Mouse (Mus musculus): ENCODE results near the gene Nradd. TPM values are rescaled to one million over a fixed set of nuclear protein-coding genes. Genes with fewer than 3 reads are reported as not detected.

Nradd gene
- polyA plus RNA-seq, 1 experiment from 2014 or later = 0.95 TPM

GRCm38 (mm10) chr9:110582161-110582560 is 42.1 kb downstream of the Nradd start:
- Histone ChIP-seq H3K36me3 (ENCODE audit: inconsistent target) (peaks cover 40% of the 10 kb centered on the region), H3K27ac (no peak overlapping the region), H3K79me2 (ENCODE audit: inconsistent target) (peaks cover 100% of the 10 kb centered on the region), H3K4me3 (ENCODE audit: inconsistent target) (no peak overlapping the region)
- 96% methylated on average over 2 of the region's 2 CpGs for WGBS (ENCODE audit: missing documents)

Other genes with a start within 250 kb of the Nradd start
- gene Ptpn23, start 216.2 kb downstream of the Nradd start, polyA plus RNA-seq (2018) = 24.2 to 31.4 TPM (median 26.4 TPM) in 3 replicates
- 2.3 to 84.1 TPM (median 17.7 TPM) in 3 replicates for gene Ngp, start 204.7 kb downstream of the Nradd start, polyA plus RNA-seq (2018)
- gene Klhl18, start 147.8 kb downstream of the Nradd start, polyA plus RNA-seq (2018) = 11.4 to 20.2 TPM (median 18.7 TPM) in 3 replicates
- 1.7 to 6.0 TPM (median 3.1 TPM) in 3 replicates for gene Kif9, start 147.5 kb downstream of the Nradd start, polyA plus RNA-seq (2018)
- 38.1 to 71.6 TPM (median 41.4 TPM) in 3 replicates for gene Setd2, start 91.9 kb downstream of the Nradd start, polyA plus RNA-seq (2018)
- gene Nbeal2, start 29.7 kb upstream of the Nradd start, polyA plus RNA-seq (2018) = 8.6 to 16.6 TPM (median 14.0 TPM) in 3 replicates
- 80.9 to 152 TPM (median 147 TPM) in 3 replicates for gene Ccdc12, start 32.1 kb upstream of the Nradd start, polyA plus RNA-seq (2018)
- not detected in 3 replicates for gene Myl3, start 117.4 kb upstream of the Nradd start, polyA plus RNA-seq (2018)
- 0.16 TPM in 1 of 3 replicates, not detected in the others for gene Pth1r, start 122.7 kb upstream of the Nradd start, polyA plus RNA-seq (2018)
- gene Prss42, start 173.7 kb upstream of the Nradd start, polyA plus RNA-seq (2018) = not detected in 3 replicates
- not detected in 3 replicates for gene Prss44, start 189.5 kb upstream of the Nradd start, polyA plus RNA-seq (2018)
- gene Prss43, start 202.2 kb upstream of the Nradd start, polyA plus RNA-seq (2018) = not detected in 3 replicates
- gene Prss45, start 210.1 kb upstream of the Nradd start, polyA plus RNA-seq (2018) = not detected in 3 replicates
- gene Prss46, start 220.1 kb upstream of the Nradd start, polyA plus RNA-seq (2018) = 0.11 to 0.51 TPM in 2 of 3 replicates, not detected in the other
- not detected in 3 replicates for gene Prss50, start 233.5 kb upstream of the Nradd start, polyA plus RNA-seq (2018)